Mouse (Mus musculus) macrophage (primary cell): ENCODE data around the gene Hunk. TPM values are rescaled to one million over a fixed set of nuclear protein-coding genes. Genes with fewer than 3 reads are reported as not detected.

Experiments
- H3K27ac ChIP-seq: fragments of 350-480 bp; formaldehyde crosslinking; 2 replicates; pipeline ENCODE4 v1.9.0; 2021
- H3K36me3 ChIP-seq: fragments of 350-480 bp; formaldehyde crosslinking; 2 replicates; pipeline ENCODE4 v1.9.0; 2021; ENCODE audit errors: inconsistent target
- H3K4me3 ChIP-seq: fragments of 350-480 bp; formaldehyde crosslinking; 2 replicates; pipeline ENCODE4 v1.9.0; 2021; ENCODE audit errors: inconsistent target
- H3K79me2 ChIP-seq: fragments of 350-480 bp; formaldehyde crosslinking; 2 replicates; pipeline ENCODE4 v1.9.0; 2021; ENCODE audit errors: inconsistent target
- WGBS: methylation state at CpG from one replicate; pipeline ENCODE4 v1.1.7; 2026; ENCODE audit warnings: inconsistent platforms; ENCODE audit not compliant: missing documents; 5-methylcytosine and 5-hydroxymethylcytosine counted together
- polyA plus RNA-seq: library from polyadenylated mRNA; stranded (reverse); fragments of 250-400 nt; gene quantifications from 3 replicates; pipeline ENCODE4 v1.2.4, GENCODE M21; 2018; ENCODE audit warnings: inconsistent platforms

Gene Hunk
- polyA plus RNA-seq, 1 experiment from 2014 or later, result not detected

DNA sequence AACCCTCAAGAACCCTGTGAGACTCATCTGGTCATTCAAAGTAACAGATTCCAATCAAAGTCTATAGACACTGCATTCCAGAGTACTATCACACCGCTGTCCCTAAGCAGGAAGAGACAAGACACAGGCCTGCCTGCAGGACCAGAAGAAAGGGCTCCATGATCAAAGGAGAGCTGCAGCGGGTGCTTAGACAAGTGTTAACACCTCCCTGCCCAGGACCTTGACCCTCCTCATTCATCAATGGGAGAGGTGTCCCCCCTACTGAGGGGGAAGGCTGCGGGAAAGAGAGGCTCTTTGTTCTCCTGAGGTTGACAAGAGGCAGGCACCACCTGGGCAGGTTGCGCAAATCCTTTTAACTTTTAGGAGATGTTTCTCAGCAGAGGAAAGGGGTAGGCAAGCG is 51.5 kb downstream of the Hunk start:
- WGBS, result 79% methylated on average over 5 of the region's 5 CpGs
- H3K79me2 ChIP-seq, result no peaks in the 10 kb centered on the region
- H3K27ac ChIP-seq, result no peak overlapping the region
- no peaks in the 10 kb centered on the region for H3K36me3 ChIP-seq
- no peak overlapping the region for H3K4me3 ChIP-seq

DNA sequence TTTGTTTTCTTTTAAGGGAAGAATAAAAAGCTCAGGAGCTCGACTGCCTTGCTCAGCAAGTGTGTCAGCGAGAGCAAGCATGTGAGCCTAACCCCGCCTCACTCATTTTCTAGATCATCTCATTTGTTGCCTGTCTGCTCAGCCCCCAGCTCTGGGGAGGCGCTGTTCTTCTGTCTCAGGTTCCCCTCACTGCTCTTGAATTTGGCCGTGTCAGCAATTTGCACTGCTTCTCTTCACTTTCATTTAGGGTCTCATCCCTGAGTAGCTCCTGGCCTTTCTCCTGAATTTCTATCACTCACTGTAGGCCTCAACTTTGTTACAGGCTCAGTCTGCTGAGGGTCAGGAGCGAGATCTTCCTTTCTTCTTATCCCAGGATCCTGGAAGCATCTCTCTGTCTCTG is 53.7 kb downstream of the Hunk start:
- 81% methylated on average over 6 of the region's 6 CpGs for WGBS

DNA sequence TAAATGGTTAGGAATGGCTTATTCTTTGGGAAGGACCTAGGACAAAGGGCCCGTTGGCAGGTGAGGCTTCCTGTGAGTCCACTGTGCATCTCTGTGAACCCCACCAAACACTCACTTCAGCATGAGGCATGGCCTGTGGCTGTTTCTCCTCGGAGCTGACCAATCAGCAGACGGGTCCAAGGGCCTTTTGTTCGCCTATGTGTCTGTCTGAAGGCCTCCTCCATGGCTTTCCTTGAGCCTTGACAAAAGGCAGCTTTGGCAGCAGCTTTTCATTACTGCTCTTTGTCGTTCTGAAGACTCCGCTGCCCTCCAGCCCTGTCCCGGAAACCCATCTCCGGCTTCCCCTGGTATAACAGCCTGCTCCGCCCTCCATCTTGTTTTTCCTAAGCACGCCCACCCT is 54.8 kb downstream of the Hunk start:
- no peak overlapping the region for H3K27ac ChIP-seq
- WGBS, result 90% methylated on average over 10 of the region's 10 CpGs
- no peaks in the 10 kb centered on the region for H3K79me2 ChIP-seq
- H3K4me3 ChIP-seq, result no peak overlapping the region
- H3K36me3 ChIP-seq, result no peaks in the 10 kb centered on the region

More for the DNA sequence above, 53.7 kb downstream of the Hunk start:
- Histone ChIP-seq H3K36me3 (no peaks in the 10 kb centered on the region), H3K27ac (no peak overlapping the region), H3K79me2 (no peaks in the 10 kb centered on the region), H3K4me3 (no peak overlapping the region)

DNA sequence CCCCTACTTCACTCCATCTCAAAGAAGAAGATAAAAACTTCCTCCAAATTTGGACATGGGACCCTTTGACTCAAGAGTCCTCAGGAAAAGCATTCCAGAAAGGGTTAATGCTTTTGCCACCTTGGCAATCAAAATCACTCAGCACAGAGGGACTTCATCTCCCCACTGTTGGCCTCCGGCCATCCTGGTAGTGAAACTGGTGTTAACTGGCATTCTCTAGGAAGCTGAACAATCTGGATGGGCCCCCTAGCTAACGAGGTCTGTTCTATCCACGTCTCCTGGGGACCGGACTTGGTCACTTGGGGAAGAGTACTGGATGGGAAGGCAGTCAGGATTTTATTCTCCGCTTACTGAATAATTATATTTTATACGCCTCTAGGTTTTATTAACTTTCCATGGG is 57.2 kb downstream of the Hunk start:
- no peaks in the 10 kb centered on the region for H3K36me3 ChIP-seq
- H3K79me2 ChIP-seq, result no peaks in the 10 kb centered on the region
- H3K27ac ChIP-seq, result no peak overlapping the region
- WGBS, result 90% methylated on average over 6 of the region's 6 CpGs
- H3K4me3 ChIP-seq, result no peak overlapping the region

DNA sequence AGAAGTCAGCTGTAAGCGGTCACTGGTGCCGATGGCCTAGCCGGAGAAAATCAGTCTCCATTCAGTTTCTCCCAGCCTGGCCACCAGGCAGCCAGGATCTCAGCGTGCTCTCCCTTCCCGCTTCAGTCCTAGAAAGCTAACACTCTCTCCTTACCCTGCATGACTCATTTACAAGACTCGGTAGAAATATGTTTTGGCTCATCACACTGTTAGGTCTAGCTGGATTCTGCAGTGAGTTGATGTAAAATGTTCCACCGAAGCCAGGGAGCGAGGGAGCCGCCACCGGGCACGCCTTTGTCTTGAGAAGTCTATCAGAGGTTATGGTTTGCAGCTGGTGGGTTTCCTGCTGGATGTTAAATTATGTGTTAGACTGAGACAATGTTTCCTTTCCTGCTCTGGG is 67.4 kb downstream of the Hunk start:
- H3K79me2 ChIP-seq, result no peaks in the 10 kb centered on the region
- 74% methylated on average over 11 of the region's 11 CpGs for WGBS
- no peak overlapping the region for H3K4me3 ChIP-seq
- no peaks in the 10 kb centered on the region for H3K36me3 ChIP-seq
- H3K27ac ChIP-seq, result no peak overlapping the region

DNA sequence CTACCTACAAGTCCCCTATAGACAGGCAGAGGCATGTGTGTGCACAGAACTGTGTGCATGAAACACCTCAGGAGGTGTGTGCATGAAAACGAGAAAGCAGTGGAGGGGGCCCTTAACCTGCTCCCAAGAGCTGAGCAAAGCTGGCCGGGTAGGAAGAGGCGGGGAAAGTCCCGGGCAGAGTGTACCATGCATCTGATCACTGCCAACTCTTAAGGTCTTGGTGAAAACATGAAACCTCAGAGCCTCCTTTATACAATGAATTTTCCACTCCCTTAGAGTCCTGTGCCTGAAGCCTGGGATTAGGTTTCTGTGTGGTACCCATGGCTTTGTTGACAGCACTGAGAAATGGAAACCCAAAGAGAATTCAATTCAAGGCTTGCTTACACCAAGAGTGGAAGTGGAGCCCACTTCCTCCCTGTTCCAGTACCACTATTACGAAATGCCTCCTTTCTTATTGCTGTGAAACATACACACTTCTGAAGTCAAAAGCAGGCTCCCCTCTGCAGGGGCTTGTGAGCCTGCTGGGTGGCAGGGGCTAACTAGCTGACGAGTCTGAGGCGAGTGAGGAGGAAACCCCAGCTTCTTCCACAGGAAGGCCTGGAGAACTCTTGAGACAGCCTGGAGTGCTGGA is 70.8 kb downstream of the Hunk start:
- Histone ChIP-seq H3K79me2 (no peaks in the 10 kb centered on the region), H3K27ac (no peak overlapping the region), H3K4me3 (no peak overlapping the region), H3K36me3 (no peaks in the 10 kb centered on the region)
- WGBS, result 32% methylated on average over 7 of the region's 7 CpGs

DNA sequence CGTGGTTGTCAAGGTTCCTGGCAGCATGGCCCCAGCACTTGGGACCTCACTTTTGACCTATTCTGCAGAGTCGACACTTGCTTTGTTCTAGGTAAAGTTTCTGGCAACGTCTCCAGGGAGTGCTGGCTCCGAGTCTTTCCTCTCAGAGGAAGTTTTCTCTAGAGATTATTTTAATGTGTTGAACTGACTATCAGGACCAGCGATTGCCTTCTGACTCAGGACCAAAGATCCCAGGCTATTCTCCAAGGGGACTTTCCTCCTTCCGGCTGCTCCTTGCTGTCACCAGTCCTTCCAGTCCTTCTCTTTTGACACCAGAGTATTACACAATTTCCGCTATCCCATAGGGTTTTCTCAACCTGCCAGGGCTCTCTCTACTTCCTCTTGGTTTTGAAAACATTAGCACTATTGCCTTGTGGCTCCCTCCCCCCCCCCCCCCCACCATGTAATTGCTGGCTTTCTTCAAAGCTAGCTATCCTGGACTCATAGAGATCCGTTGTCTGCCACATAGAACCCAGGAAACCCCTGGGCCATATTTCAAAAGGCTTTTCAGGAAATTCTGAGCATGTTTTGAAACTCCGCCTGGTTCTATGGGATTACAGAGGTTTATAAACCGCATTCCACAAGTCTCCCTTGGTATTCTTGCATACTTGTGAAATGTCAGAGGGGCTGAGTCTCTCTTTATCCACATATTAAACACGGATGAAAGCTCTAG is 73.2 kb downstream of the Hunk start:
- Histone ChIP-seq H3K4me3 (no peak overlapping the region), H3K79me2 (no peaks in the 10 kb centered on the region), H3K27ac (no peak overlapping the region), H3K36me3 (no peaks in the 10 kb centered on the region)
- 18% methylated on average over 11 of the region's 11 CpGs for WGBS

DNA sequence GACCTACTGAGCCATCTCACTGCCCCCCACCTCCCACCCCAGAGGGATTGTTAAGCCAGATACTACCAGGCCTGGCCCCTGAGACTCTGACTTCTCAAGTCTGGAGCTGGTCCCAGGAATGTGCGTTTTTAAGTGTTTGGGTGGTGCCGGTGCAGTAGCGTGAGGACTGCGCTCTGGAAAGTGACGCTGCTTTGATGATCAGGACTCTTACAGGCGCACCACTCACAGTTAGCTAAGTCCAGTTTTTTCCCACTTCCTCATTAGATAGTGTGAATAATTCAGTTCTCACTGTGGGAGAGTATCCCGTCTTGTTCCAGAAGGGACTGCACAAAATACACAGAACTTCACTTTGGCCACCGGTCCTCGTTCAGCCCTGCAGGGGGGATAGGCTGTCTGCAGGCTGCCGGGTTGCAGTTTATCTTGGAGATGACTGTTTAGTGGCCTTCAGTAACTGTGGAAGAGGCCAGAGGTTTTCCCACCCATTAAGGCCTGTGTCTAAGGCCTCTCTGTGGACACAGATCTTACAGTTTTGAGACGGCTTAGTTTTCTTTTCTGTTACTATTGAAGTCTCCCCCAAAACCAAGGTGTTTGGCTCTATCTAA is 75.6 kb downstream of the Hunk start:
- Histone ChIP-seq H3K79me2 (no peaks in the 10 kb centered on the region), H3K36me3 (no peaks in the 10 kb centered on the region), H3K27ac (no peak overlapping the region), H3K4me3 (no peak overlapping the region)
- 69% methylated on average over 11 of the region's 11 CpGs for WGBS

DNA sequence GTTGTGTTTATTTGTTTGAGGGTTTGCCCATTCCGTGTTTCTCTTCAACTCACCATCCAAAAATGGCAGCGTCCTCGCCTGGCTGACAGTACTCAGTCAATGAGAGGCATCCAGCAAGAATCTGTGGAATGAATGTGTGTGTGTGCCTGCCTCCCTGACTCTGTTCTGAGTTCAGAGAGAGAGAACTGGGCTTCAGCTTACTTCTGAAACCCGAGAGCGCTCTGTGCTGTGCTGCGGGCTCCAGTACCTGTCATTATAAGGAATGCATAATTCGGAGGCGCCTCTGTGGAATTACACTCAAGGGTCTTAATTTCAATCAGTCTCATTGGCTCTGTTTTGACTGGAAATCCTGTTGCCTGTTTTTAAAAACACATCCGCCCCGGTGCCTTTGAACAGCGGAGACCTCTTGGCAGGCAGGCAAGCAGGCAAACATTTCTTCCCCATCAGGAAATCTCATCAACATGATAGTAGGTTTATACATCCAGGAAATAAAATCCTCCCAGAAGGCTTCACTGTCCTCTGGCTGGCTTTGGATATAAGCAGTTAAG is 77.0 kb downstream of the Hunk start:
- 97% methylated on average over 11 of the region's 11 CpGs for WGBS

DNA sequence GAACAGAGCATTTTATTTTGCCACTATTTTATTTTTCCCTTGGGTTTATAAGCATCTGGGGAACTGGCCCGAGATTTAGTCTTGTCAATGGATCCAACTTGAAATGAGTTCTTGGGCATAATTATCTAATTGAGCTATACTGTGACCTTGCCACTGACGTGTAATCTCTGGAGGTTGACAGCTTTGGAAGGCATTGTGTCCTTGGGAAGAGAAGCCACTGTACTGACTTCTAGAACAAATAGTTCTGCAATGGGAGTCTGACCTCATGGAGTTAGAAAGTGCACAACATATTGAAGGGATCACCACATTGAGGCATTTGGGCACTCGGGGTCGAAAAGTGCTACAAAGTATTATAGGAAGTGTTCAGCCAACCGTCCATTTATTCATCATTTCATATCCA is 79.3 kb downstream of the Hunk start:
- Histone ChIP-seq H3K36me3 (no peaks in the 10 kb centered on the region), H3K27ac (no peak overlapping the region), H3K4me3 (no peak overlapping the region), H3K79me2 (no peaks in the 10 kb centered on the region)
- 93% methylated on average over 5 of the region's 5 CpGs for WGBS

More for the DNA sequence above, 77.0 kb downstream of the Hunk start:
- Histone ChIP-seq H3K79me2 (no peaks in the 10 kb centered on the region), H3K36me3 (no peaks in the 10 kb centered on the region), H3K4me3 (no peak overlapping the region), H3K27ac (no peak overlapping the region)

DNA sequence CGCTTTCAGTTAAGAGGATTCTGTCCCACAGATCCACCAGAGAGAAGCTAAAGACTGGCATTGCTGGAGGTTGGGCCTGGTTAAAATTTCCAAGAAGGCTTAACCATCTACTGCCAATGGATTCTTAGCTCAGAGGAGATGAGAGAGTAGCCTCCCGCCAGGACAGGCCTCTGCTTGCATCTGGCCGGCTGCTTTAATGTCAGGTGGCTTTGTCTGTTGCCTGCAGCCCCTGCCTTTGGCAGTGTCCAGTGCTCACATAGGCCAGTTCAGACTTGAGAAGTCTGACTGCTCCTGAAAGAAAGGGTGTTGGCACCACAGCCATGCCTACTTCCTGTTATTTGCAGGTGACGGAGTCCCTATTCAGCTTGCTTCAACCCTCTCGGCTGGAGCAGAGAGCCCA is 82.5 kb downstream of the Hunk start:
- no peak overlapping the region for H3K4me3 ChIP-seq
- H3K36me3 ChIP-seq, result no peaks in the 10 kb centered on the region
- H3K79me2 ChIP-seq, result no peaks in the 10 kb centered on the region
- WGBS, result 72% methylated on average over 5 of the region's 5 CpGs
- no peak overlapping the region for H3K27ac ChIP-seq

DNA sequence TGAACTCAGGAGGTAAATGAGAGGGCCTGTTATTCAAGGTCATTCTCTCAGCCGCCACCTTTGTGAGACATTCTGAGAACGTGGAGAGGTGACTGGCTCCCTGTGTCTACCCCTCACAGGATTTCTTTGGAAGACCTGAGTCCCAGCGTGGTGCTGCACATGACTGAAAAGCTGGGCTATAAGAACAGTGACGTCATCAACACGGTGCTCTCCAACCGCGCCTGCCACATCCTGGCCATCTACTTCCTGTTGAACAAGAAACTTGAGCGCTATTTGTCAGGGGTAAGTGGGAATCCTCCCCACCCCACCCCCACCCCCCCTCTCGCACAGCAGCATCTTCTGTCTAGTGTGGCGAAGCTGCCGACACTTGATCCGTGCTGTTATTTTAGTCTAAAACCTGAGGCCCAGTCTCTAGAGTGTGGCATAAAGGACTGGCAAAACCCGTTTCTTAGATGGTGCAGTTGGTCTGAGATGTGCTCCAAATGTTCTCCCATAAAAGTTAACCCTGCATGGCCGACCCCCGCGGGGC is 90.0 kb downstream of the Hunk start:
- H3K27ac ChIP-seq, result no peak overlapping the region
- H3K36me3 ChIP-seq, result no peaks in the 10 kb centered on the region
- WGBS, result 50% methylated on average over 14 of the region's 16 CpGs
- H3K4me3 ChIP-seq, result no peak overlapping the region
- no peaks in the 10 kb centered on the region for H3K79me2 ChIP-seq

DNA sequence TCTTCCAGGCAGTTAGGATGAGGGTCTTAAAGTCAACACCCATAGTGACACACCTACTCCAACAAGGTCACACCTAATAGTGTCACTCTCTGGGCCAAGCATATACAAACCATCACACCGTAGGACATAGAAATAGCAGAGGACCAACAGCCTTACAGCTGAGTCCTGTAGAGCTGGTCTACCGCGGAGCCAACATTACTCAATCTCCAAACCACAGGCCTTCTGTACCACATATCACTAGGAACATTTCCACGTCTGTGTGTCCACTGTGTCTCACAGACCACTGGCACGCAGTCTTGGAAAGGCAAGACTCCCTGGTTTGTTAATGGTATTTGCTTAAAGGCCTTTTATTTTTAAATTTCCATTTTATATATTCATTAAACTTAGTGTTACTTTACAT is 95.8 kb downstream of the Hunk start:
- Histone ChIP-seq H3K79me2 (no peaks in the 10 kb centered on the region), H3K36me3 (no peaks in the 10 kb centered on the region), H3K4me3 (no peak overlapping the region), H3K27ac (no peak overlapping the region)
- WGBS, result 29% methylated on average over 5 of the region's 5 CpGs

DNA sequence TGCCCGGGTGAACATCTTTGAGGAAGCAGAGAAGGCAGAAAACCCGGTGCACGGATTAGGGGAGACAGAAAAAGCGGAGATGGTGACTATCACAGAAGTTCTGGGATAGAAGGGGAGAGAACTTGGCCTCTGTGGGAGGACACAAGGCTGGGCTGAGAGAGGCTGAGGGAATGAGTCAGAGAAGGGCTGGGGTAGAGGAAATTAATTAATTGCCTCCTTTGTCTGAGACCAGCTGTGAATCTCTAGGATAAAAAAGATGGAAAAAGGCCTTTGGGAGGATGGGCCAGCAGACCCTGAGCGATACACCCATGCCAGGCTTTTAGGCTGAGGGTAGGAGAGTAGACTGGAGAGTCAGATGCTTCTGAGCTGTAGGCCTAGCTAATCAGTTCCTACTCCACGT is 97.5 kb downstream of the Hunk start:
- Histone ChIP-seq H3K27ac (no peak overlapping the region), H3K4me3 (no peak overlapping the region), H3K36me3 (no peaks in the 10 kb centered on the region), H3K79me2 (no peaks in the 10 kb centered on the region)
- 96% methylated on average over 6 of the region's 6 CpGs for WGBS

DNA sequence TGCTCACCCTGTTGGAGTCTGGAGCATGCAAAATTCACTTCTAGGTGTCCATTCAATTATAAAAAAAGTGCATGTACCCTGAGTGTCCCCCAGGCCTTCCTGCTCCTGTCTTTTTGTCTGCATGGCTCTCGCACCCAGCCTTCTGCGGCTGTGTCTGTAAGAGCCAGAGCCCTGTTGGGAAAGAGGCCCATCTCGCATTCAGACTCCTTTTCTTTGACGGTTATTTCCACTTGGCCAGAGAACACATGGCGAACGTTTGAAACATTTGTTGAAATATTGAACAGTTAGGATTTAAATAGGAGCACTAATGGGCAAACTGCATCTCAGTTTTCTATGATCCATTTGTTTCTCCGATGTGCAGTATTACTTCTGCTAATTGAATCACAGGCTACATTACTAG is 99.3 kb downstream of the Hunk start:
- no peaks in the 10 kb centered on the region for H3K79me2 ChIP-seq
- no peaks in the 10 kb centered on the region for H3K36me3 ChIP-seq
- no peak overlapping the region for H3K27ac ChIP-seq
- H3K4me3 ChIP-seq, result no peak overlapping the region
- WGBS, result 90% methylated on average over 7 of the region's 7 CpGs
